Mouse (Mus musculus): ENCODE measurements at regions not wholly inside any gene's neighbourhood (a gene's known extent, or its start where the extent isn't known, plus 50 kb on each side); places are given as distances from the start of the nearest gene placed in this dataset.

DNA sequence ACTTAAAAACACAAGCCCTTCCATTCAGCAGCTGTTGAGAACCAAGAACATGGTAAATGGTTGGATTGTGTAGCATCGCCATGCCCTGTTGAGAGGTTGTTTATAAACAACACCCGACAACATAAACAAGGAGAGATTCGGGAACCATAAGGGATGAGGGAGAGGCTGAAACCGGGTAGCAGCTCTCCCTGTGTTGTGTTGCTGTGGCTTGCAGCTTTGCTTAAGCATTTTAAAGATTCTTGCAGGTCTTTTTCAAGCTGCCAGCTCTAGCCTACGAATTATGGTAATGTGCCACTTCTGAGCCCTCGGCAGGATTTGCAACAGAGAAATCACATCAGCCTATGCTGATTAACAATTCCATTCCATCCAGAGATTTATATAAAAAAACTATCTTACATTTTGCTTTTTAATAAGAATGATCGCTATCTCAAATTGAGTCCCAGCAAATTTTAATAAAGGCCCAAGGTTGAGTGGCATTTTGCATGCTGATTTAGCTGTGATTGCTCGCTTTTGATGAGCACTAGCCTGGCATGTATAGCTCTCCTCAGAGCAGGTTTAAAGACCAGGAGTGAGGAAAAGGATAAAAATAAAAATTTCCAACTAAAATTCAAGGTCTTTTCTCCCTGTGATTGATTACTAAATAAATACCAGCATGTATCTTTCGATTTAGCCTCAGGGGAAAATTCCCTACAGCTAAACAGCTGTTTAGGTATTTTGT is 445.7 kb upstream of the 4930412O13Rik start:
- no peak for DNase-seq (ENCODE audit: low read depth, low spot score)

- no peak for DNase-seq (ENCODE audit: low read depth, low spot score)
Observed at GRCm38 (mm10) chr2:9443103-9443502, 437.9 kb upstream of the 4930412O13Rik start.

- no peak for DNase-seq (ENCODE audit: low read depth, low spot score)
Observed at GRCm38 (mm10) chr2:9445826-9446225, 435.2 kb upstream of the 4930412O13Rik start.

DNA sequence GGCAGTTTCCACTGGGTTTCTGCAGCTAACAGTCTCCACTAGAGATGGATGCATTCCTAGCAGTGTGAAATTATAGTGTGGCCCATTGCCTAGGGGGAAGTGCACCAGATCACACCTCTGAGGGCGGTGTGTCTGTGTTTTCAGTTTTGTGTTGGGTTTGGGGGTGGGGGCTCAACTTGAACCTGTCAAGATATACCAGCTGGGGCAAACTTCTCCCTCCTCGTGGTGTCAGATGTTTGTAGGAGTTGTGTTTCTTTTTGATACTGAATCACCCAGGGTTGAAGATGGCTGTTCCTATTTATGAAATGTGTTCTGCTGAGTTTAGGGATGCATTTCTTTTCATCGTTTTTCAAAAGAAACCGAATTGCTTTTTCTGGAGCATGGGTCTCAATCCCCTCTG is 416.6 kb upstream of the 4930412O13Rik start:
- DNase-seq (ENCODE audit: low read depth, low spot score) = no peak

- DNase-seq (ENCODE audit: low read depth, low spot score) = no peak
Observed at GRCm38 (mm10) chr2:9464818-9465217, 416.2 kb upstream of the 4930412O13Rik start.

GRCm38 (mm10) chr2:9467573-9467972 is 413.5 kb upstream of the 4930412O13Rik start:
- no peak for DNase-seq (ENCODE audit: low read depth, low spot score)

DNA sequence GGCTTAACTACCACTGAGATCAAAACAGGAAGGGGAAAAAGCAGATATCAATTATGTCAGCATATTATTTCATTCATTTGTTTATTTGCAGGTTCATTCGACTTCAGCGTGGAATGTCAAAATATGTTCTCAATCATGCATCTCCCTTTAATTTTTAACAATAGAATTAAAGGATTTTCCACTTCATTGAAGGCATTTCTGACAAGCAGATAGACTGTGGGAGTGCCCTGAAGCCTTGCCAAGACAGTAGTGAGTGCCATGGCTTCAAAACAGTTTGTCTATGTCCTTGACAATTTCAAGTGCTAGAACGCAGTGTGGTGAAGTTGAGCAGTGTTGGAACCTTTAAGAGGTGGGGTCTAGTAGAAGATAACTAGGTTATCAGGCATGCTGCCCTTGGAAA is 412.4 kb upstream of the 4930412O13Rik start:
- no peak for DNase-seq (ENCODE audit: low read depth, low spot score)

DNA sequence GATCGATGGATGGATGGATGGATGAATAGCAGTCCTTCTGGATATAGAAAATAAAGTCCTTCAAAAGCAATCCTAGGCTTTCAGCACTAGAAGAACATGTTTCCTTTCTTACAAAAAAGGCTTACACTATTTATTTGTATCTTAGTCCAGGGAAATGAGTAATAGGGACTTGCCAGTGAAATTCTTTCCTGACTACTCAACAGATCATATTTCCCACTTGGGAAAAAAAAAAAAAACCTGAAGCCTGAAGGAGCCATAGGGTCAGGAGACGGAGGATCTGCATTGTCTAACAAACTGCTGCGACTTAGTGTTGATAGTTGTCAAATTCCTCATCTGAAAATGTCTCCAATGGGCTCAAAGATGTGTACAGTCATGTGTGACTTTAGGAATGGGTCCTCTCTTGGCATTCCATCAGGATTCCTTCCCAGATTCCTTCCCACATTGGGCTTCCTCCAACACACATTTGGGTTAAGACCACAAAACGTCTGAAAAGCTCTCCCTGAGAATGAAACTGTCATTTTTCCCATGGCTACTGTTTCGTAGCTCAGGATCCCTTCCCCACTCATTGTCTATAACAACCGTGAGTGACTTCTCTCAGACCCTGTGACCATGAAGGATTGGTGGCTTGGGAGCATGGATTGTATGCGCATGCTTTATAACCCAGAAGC is 399.2 kb upstream of the 4930412O13Rik start:
- DNase-seq (ENCODE audit: low read depth, low spot score) = no peak

DNA sequence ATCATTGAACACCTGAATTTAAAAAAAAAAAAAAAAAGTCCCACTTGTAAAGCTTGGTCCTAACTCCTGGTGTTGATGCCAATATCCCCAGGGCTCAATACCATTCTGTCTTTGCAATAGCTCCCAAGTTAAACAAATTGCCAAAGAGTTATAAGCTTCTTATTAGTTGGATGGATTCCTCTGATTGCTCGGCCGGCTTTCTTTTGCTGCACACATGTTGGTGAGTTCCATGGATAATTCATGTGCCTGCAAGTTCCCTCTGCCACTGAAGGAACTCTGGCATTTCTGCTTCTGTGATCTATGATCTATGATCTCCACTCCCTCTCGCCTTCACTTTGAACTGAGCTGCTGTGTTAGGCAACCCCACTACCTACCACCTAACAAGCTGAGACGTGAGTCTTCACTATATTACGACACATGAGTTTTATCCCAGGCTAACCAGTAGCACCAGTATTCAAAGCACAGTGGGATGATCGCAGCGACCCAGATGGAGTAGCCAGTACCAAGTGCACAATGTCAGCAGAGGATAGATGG is 393.6 kb upstream of the 4930412O13Rik start:
- DNase-seq (ENCODE audit: low read depth, low spot score) = no peak

DNA sequence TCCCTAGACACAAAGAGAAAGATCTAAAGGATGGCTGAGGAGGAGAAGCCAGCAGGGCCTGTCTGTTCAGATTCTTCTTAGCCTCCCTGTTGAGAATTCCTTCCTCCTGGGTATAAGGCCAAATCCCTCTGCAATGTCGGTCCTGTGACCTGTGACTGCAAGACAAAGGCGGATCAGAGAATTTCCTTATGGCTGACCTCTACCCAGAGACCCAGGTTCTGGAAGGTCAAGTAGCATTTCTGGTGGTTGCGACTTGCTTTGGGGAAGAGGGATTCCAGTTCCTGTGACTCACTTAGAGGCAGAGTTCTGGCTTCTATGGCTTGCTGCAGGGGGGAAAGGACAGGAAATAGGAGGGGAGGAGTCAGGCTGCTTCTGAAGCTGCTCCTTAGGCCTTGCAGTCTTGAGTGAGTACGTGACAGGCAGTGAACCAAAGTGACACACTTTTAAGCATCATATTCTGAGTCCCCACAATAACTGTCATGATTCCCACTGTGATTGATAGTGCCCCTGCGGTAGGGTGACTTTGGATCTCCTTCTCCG is 387.4 kb upstream of the 4930412O13Rik start:
- no peak for DNase-seq (ENCODE audit: low read depth, low spot score)

DNA sequence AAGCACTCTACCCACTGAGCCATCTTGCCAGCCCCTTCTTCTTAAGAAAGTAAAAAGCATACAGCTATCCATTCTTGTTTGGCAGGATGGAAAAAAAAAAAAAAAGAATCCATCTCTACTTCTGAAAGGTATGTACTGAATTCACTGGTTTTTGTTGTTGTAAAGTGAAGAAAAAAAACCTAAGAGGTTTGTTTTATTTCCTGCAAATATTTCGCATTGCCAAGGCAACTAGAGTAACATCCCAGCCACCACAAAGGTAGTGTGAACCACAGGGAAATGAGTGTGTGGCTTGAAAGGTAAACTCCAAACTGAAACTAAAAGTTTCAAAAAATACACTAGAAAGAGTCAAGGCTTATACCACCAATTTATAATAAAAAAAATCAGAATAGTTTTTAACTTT is 361.0 kb upstream of the 4930412O13Rik start:
- no peak for DNase-seq (ENCODE audit: low read depth, low spot score)

DNA sequence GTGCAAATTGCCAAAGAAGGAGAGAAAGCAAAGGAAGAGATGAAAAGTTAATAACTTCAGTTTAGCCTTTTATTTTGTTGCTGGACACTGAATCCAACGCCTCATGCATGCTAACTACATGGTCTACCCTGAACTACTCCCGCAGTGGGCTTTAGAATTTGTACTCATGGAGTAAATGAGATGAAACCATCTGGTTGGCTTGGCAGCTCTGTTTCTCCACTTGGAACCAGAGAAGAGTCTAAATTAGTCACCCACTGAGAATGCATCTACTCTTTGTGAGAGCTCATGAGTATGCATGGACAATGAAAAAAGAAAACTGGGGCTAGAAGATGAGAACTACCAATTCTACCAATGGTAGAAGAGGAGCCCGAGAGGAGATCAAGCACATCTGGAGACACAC is 355.1 kb upstream of the 4930412O13Rik start:
- DNase-seq (ENCODE audit: low read depth, low spot score) = no peak

DNA sequence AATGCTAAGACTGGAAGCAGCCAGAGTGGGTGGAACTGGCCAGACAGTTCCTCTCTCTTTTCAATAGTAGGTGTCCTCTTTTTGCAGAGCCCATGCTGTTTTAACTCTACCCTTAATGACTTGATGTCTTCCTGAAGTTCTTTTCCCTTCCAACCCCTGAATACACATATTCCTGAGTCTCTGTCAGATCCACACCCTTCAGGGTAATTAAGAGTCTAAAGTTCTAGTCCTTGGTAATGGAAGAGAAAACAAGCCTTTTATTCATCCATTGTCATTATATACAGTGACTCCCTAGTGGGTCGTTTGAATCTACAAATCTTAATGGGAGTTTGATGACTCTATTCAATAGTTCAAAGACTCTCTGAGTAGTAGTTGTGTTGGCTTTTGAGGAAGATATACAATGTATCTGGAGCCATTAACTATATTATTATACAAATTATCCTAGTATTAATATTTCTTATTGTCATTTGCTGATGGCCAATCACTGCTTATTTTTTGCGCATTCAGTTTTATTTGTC is 345.9 kb upstream of the 4930412O13Rik start:
- no peak for DNase-seq (ENCODE audit: low read depth, low spot score)

DNA sequence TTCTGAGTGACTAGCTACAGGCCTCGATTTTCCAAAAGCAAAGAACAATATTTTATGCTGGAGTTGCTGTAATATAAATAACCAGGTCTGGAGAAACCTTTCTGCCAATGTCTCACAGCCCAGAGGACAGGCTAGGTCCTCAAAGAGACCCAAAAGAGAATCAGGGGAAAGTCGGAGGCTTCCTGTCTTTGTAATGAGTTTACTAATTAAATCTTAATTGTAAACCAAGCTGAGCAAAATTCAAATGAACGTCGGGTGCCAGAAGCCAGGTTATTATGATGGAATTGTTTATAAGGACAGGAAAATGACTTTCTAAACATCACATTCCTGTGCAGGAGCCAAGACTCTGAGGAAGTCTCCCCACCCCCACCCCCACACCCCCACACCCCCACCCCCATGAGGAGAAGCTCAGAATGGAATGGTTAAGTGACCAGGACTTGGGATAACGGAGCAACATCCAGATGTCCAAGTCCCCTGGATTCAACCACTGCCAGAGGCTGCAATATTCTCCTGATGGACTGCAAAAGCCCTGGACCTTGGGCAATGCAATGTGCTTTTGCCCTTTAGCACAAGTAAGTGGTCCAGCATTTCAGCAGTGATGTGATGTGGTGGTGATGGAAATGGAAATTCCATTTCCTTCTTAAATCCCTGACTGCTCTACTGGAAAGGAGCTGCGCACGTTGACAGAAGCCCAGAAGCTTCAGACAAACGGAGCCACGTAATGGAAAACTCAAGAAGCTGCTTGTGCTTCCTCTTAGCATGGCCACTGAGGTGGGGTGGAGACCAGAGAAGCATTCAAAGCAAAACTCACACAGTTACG is 333.1 kb upstream of the 4930412O13Rik start:
- no peak for DNase-seq (ENCODE audit: low read depth, low spot score)

GRCm38 (mm10) chr2:9553313-9553712 is 327.7 kb upstream of the 4930412O13Rik start:
- DNase-seq (ENCODE audit: low read depth, low spot score) = no peak

DNA sequence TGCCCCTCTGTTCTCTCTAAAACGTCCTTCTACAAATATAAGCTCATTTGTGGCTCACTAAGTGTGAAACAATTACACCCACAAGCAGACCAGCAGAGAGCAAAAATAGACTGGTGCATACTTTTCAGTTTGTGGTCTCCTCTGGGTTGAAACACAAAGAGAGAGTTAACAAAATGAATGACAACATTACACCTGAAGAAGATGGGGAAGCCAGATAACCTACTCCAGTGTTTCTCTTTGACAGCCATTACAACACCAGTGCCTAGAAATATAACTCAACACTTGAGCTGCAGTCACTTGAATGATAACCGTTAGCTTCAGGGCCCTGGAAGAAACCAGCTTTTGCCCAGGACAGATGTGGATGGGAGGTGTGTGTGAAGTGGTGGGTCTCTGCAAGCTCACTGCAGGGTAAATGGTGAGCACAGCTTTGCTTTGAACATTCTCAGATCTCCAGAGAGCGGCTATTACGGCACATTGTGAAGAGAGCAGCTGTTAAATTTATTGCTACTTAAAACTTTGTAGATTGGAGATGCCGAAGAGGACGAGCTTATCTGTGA is 316.5 kb upstream of the 4930412O13Rik start:
- DNase-seq (ENCODE audit: low read depth, low spot score) = no peak

DNA sequence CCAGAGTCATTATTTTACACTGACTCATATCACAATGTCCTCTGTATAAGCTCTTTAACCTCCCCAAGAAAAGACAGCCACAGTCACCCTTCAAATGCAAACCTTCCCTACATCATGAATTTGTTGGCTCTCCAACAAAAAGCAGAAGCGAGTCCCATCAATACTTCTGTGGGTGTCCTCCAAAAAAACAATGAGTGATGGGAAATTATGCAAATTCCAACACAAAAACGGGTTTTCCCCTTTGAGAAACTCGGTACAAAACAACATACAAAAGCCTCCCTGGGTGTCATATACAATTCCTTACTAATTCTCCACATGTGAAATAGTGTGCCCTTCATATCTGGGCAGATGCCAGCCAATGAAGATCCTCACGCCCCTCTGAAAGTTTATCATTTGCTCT is 311.8 kb upstream of the 4930412O13Rik start:
- no peak for DNase-seq (ENCODE audit: low read depth, low spot score)

- no peak for DNase-seq (ENCODE audit: low read depth, low spot score)
Observed at GRCm38 (mm10) chr2:9574196-9574595, 306.9 kb upstream of the 4930412O13Rik start.

GRCm38 (mm10) chr2:9574651-9575050 is 306.4 kb upstream of the 4930412O13Rik start:
- no peak for DNase-seq (ENCODE audit: low read depth, low spot score)

DNA sequence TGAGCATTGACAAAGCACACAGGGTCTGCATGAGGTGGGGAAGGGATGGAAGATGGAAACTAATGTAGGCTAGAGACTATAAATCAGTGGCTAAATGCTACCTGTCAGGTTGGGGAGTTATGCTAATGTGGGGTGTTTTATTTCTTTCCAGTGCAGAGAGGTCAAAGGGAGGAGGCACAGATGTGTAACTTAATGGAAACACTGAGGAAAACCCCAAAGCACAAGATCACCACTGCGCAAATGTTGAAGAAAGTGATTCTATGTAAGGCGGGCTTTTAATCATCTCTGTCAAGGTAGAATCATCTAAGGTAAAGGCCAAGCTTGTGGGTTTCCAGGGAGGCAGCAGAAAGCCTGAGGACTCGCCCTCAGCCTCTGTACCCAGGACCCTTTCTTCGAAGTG is 303.2 kb upstream of the 4930412O13Rik start:
- DNase-seq (ENCODE audit: low read depth, low spot score) = no peak

- DNase-seq (ENCODE audit: low read depth, low spot score) = no peak
Observed at GRCm38 (mm10) chr2:9587389-9587788, 293.7 kb upstream of the 4930412O13Rik start.
